ENCODE assay signal across 16 mouse cellular contexts in the genomic region with DNA sequence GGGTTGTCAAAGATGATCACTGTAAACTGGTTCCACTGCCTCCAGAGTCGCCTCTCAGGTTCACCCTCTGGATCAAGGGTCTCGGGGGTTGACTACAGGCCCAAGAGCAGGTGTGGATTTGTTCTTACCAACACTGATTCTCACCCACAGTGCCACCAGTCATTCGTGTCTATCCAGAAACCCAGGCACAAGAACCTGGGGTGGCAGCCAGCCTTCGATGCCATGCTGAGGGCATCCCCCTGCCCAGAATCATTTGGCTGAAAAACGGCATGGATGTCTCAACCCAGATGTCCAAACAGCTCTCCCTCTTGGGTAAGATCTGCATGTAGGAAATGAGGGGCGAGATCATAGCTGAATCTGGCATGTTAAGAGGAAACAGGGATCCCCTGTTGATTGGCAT.
"Had no signal": no experiment of that assay in that cellular context is flagged by ENCODE, and none has a peak within 500 bp of the region (broad histone marks: within the 10 kb centered on the region; RNA-seq: fewer than 3 reads in every experiment).

No protein-coding gene starts in this region.

- DNase-seq: heart, postnatal 10 days; heart, postnatal 14 days; heart, postnatal 36 days; heart, postnatal 4 days; kidney, adult 11 months; kidney, adult 18-20 months; kidney, adult 2 months; kidney, adult 8-10 months; kidney, adult 9 months; kidney, postnatal 10 days; kidney, postnatal 14 days; kidney, postnatal 25 days; kidney, postnatal 36 days; kidney, postnatal 4 days; layer of hippocampus, adult 9-11 months; layer of hippocampus, postnatal 36 days had no signal
